Mouse (Mus musculus) urinary bladder, postnatal 0 days (tissue): Measurements from ENCODE around the gene Foxd2. TPM values are rescaled to one million over a fixed set of nuclear protein-coding genes. Genes with fewer than 3 reads are reported as not detected.

Experiments
- polyA plus RNA-seq: library from polyadenylated mRNA; unstranded; fragments of >200 nt; fragmentation: Nextera tagmentation; extraction: Ambion mirVana; gene quantifications from 2 replicates; pipeline ENCODE4 v1.2.1, GENCODE M21; 2015

The Foxd2 gene
- polyA plus RNA-seq: 0.16 and 0.18 TPM in 2 replicates

GRCm38 (mm10) chr4:114908829-114909601, at the start of gene Foxd2:
Gene Foxd2 (minus strand): TSS chr4:114908873.

DNA sequence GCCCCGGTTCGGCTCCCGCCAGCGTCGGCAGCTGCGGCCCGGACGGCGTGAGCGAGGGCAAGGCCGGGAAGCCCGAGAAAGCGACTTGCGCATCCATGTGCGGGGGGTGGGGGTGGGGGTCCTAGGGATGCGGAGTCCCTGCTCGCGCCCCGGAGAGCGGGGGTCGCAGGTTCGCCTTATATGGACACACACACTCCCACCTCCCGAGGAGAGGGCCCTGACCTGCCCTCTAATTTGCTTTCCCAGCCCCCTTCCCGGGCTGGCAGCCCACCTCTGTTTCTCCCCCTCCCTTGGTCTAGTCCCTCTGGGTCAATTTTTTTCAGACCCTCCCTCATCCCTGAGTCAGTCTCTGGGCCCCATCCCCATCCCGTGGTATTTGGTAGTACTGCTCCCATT, 17.2 kb upstream of the Foxd2 start, which contains the start of gene Foxe3:
TSS of gene Foxe3 (minus strand) at position 97 of the 396 bp plus-strand sequence.

Other genes starting within 250 kb of the Foxd2 start
- gene Gm12830, start 87.2 kb downstream of the Foxd2 start, polyA plus RNA-seq: not detected in 2 replicates
- not detected in 2 replicates for gene Foxe3, start 17.1 kb upstream of the Foxd2 start, polyA plus RNA-seq
- gene Cmpk1, start 78.4 kb upstream of the Foxd2 start, polyA plus RNA-seq: 117 and 148 TPM in 2 replicates
- gene Stil, start 91.3 kb upstream of the Foxd2 start, polyA plus RNA-seq: 1.7 and 3.2 TPM in 2 replicates
- gene Tal1, start 147.6 kb upstream of the Foxd2 start, polyA plus RNA-seq: 0.18 and 0.39 TPM in 2 replicates
- 57.7 and 58.1 TPM in 2 replicates for gene Pdzk1ip1, start 179.8 kb upstream of the Foxd2 start, polyA plus RNA-seq
- not detected in 2 replicates for gene Cyp4x1, start 225.4 kb upstream of the Foxd2 start, polyA plus RNA-seq